Mouse (Mus musculus) spleen, adult 12 weeks (tissue): ENCODE measurements around the gene Rab11a.
"Not testable (repeated sequence)": the region's sequence is repeated elsewhere in the genome, so short reads cannot be mapped to it uniquely, and the experiment has no call there.

Experiments used
- DNase-seq: peaks from one replicate; pipeline ENCODE4 v3.0.0; 2022; ENCODE audit warnings: low spot score

Gene Rab11a

GRCm38 (mm10) chr9:64742453-64742852 is 4.9 kb upstream of the Rab11a start:
- no peak for DNase-seq

DNA sequence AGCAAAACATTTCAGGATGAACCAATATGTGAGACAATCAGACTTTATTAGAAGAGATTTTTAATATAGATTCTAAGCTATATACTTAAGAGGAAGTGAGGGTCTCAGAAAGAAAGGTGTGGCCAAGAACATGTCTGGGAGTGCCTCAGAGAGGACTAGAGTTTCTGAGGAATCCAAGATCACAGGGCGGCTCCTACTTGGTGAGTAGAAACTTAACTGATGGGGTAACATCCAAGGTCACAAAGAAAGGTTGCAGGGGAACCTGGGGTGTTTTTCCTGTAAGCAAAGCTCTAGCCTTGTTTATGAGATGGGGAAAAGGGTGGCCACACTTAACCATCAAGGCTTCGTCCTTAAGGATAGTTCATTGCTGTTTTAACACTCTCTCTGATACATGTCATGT is 1.4 kb upstream of the Rab11a start:
- DNase-seq, result no peak

DNA sequence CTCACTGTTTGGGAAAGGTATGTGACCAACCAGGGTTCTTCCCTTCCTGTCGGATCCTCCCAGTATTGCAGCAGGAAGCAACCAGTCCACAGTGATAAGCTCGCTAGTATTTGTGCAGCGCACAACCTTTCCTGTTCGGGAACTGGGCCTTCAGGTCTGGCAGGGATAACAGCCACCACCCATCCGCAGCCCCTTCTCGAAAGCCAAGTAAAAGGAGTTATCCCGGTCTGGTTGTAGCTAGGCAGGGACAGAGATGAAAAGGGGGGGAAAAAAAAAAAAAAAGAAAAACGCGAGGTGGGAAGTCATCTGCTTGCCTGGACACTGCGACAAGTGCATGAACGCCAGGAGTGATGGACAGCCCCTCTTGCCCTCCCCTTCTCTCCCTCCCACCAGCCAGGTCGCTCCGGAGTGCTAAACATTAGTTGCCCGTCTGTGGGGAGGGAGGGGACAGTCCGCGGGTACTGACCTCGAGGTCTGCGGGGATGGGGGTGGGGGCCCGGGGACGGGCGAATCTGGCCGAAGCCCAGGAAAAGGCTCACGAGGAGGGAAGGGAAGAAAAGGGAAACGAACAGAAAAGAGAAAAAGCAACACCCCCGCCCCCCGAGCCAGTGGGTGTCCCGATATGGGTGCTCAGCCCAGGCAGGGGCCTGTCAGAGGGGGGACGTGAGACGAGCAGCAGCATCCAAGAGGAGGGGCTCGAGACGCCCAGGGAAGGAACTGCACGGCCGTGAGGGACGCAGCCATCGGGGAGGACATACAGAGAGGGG is 736 bp downstream of the Rab11a start:
- peak; percentile 54 for DNase-seq

GRCm38 (mm10) chr9:64736076-64736638 is 1.4 kb downstream of the Rab11a start:
- no peak for DNase-seq

- DNase-seq, result not testable (repeated sequence)
Observed at GRCm38 (mm10) chr9:64734992-64735391, 2.6 kb downstream of the Rab11a start.

GRCm38 (mm10) chr9:64734166-64734565 is 3.4 kb downstream of the Rab11a start:
- no peak for DNase-seq

DNA sequence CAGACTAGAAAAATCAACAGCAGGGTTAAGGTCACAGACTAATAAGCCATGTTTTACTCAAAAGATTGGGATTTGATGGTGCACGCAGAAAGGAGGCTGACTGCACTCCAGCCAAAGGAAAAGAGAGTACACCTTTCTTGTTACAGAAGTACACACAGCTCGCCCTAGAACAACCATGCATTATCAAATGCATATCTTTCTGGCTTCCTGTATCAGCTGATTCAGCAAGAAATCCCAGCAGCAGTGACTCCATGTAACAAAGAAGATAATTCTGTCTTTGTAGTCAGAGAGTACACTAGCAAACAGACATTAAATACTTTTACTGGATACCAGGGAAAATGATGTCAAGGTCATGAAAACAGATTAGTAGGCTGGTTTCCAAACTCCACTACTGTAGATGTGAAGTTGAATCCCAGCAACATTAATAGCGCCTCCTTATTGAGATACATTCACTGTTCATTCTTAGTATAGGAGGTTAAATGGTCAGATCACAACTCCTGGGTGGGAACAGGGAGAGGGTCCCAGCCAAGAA is 6.5 kb downstream of the Rab11a start:
- DNase-seq, result no peak

GRCm38 (mm10) chr9:64726454-64726853 is 11.1 kb downstream of the Rab11a start:
- no peak for DNase-seq

GRCm38 (mm10) chr9:64719526-64720163 is 17.9 kb downstream of the Rab11a start:
- no peak for DNase-seq

- DNase-seq, result not testable (repeated sequence)
Observed at GRCm38 (mm10) chr9:64710291-64710690, 27.3 kb downstream of the Rab11a start.

DNA sequence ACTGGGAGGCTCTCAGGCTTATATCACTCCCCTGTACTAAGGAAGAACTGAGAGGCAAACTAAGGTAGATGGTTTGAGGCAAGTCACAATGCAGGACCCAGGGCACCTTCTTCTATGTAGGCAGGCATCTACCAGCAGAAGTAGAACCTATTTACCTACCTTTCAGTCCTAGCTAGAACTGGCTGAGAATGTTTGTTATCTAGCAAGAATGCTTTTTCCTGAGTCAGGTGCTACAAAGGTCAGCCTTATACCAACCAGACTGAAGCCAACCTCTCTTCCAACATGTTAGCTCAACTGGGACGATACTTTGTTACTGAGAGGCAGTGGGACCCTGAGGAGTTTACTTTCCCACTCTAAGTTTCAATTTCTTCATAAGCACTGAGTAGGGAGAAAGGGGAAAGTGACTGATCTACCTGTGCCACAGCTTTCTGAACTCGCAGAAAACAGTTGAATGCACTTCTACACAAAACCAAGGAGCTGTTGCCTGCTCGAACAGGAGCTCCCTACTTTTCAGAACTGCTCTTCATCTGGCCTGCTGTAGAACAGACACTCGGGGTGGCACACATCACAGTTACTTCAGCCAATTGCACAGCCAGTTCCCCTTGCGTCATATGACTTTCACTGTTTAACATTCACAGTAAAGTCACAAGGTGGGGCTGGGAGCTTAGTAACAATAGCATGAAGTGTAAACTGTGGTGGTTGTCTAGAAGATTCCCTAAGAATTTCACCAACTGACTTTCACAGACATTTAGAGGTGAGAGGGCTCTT is 33.3 kb downstream of the Rab11a start:
- DNase-seq, result no peak

- DNase-seq, result no peak
Observed at GRCm38 (mm10) chr9:64703420-64703965, 34.1 kb downstream of the Rab11a start.

GRCm38 (mm10) chr9:64702937-64703336 is 34.6 kb downstream of the Rab11a start:
- no peak for DNase-seq

DNA sequence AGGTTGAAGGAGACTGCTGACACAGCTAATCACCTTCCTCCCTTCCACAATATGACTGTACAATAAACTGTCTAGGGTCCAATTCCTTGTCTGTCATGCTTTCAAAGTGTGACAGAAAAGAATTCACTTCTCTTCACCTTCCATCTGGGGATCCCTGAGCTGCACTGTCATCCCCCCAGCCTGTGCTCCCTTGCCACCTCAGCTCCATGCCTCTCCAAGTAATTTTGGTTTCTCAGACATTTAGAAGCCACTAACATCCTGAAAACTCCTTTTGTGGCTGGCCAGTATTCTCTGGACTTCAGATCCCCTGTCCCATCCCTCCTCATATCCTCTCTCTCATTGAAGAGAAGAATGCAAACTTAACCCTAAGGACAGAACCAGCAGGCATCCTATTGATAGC is 35.2 kb downstream of the Rab11a start:
- no peak for DNase-seq

DNA sequence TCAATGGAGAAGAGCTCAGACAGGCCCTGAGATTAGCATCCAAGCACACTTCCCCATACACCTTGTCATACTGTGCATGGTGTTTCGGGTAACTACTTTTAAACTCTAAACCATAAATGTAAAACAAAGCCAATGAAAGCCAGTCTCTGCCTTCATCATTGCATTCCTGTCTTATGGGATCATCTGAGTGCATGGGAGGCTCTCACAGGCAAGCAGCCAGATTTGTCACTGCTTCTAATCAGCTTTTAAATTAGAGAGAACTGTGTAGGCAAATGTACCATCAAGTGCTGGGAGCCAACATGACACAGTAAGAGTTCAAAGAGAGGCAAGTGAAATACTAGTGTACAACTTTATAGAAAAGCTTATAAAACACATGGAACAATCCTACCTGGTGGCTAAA is 35.9 kb downstream of the Rab11a start:
- no peak for DNase-seq

DNA sequence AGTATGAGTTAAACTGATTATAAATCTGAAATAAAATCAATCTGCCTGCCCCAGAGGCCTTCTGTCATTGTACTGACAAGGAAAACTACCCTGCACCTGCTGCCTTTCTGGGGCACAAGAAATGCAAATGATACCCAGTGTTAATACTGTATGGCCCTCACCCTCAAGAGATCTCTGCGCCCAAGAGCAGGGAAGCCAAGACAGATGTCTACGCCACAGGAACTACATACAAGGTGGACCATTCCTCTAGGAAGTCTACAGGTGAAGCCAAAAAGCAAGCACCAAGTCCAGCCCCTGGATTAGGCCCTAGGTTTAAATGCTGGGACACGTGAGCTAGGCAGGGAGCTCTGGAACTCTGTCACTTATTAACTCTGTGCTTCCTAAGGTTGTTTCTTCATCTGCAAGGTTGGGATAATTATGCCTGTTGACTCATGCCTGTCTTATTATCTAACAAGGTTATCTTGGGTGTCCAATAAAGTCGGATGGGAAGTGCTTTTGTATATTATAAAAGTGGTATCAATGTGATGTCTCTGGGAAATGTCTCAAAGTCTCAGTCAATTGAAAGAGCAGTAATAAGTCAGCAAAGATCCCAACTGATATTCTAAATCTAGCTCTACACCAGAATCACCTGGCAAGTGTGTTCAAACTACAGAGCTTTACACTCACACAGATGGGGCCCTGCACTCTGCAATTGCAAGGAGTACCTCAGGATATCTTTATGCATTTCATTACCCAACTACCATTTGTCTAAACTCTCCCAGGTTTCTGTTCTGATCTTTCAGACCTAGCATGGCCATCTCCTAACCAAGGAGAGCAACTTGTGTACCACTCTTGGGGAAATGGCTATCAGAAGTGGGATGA is 36.9 kb downstream of the Rab11a start:
- DNase-seq, result no peak

GRCm38 (mm10) chr9:64698586-64698985 is 39.0 kb downstream of the Rab11a start:
- no peak for DNase-seq

GRCm38 (mm10) chr9:64697677-64698076 is 39.9 kb downstream of the Rab11a start:
- DNase-seq, result no peak

- no peak for DNase-seq
Observed at GRCm38 (mm10) chr9:64697006-64697405, 40.6 kb downstream of the Rab11a start.

- DNase-seq, result no peak
Observed at GRCm38 (mm10) chr9:64696404-64696803, 41.2 kb downstream of the Rab11a start.

DNA sequence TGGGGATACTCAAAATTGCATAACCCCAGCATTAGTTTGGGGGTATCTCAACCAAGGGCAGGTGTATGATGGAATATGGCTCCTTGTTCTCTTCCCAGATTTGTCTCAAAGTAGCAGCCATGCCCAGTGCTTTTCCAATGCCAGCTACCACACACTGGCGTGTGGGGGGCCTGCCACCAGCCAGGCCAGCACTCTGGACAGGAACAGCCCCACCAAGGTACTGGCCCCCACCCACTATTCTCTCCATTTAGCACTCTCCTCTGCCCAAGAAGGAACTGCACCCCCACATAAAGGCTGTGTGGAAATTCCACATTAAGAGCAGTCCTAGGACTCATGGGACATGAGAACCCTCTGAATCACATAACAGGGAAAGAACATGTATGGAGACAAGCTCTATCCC is 42.3 kb downstream of the Rab11a start:
- no peak for DNase-seq
